Mouse (Mus musculus) cortical plate, adult 2 months (tissue): ENCODE results near the gene Scrt2.

Experiments
- CTCF ChIP-seq: fragments of 200-500 bp; IDR thresholded peaks from 2 replicates; pipeline ENCODE4 v1.5.1; 2011; ENCODE audit warnings: mild to moderate bottlenecking, control low read depth, low read length; ENCODE audit not compliant: insufficient read depth; ENCODE audit errors: extremely low read depth
- POLR2A ChIP-seq: fragments of 200-500 bp; IDR thresholded peaks from 2 replicates; pipeline ENCODE4 v1.6.1; 2011; ENCODE audit warnings: mild to moderate bottlenecking, low read length, control low read depth; ENCODE audit not compliant: insufficient read depth; ENCODE audit errors: extremely low read depth

DNA sequence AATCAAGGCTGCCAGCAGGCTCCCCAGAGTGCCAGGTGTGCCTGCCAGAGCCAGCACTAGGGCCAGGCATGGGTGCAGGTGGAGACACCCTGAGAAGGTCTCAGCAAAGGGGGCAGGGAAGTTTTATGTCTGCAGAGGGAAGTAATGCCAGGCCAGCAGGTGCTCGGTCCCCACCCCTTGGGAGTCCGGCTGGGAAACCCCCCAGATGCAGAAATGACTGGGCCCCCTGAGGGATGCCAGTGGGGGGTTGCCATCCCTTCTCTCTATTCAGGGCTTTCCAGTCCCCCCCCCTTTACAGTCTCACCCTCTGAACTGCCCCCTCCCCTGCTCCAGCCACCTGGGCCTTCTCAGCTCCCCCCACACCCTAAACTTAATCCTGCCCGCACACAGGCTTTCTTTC lies 29.3 kb upstream of the Scrt2 start:
- TF ChIP-seq CTCF (no peak), POLR2A (no peak)
